ENCODE assay signal across 8 mouse cellular contexts in genomic region chr10:70598516-70599125, GRCm38 (mm10). TPM values are rescaled to one million over a fixed set of nuclear protein-coding genes. Genes with fewer than 3 reads are reported as not detected.
DNase-seq lines count a peak whose midpoint lies in the region; ATAC-seq and TF ChIP-seq lines count a peak whose summit lies in the region.

No protein-coding gene starts in this region.

- H3K27me3 ChIP-seq in cerebellum, adult 2 months (ENCODE audit: control insufficient read depth, insufficient read depth, low read length) = no peaks in the 10 kb centered on the region
- H3K27me3 ChIP-seq in forebrain, embryonic 11.5 days (ENCODE audit: control insufficient read depth, insufficient read depth, low read length) = no peaks in the 10 kb centered on the region
- H3K27me3 ChIP-seq in hindbrain, embryonic 16.5 days (replicated peaks; ENCODE audit: control insufficient read depth, insufficient read depth, low read length) = no peaks in the 10 kb centered on the region
- no peaks in the 10 kb centered on the region for H3K27me3 ChIP-seq in midbrain, embryonic 15.5 days (replicated peaks)

- peak overlapping the region; percentile 75 for H3K9ac ChIP-seq in forebrain, embryonic 11.5 days (ENCODE audit: low read length)
- H3K9ac ChIP-seq in hindbrain, embryonic 16.5 days (ENCODE audit: low read depth, low read length) = peak overlapping the region; percentile 99
- H3K9ac ChIP-seq in midbrain, embryonic 15.5 days = peak overlapping the region; percentile 97

- WGBS in cerebellum, adult 2 months = under 1% methylated on average over 48 of the region's 48 CpGs
- under 1% methylated on average over 48 of the region's 48 CpGs for WGBS in forebrain, embryonic 11.5 days
- under 1% methylated on average over 47 of the region's 48 CpGs for WGBS in hindbrain, embryonic 16.5 days
- 0% methylated on average over 48 of the region's 48 CpGs for WGBS in midbrain, embryonic 15.5 days

- peak; percentile 78 for ATAC-seq in forebrain, embryonic 11.5 days (replicated peaks; ENCODE audit: low FRiP score)
- peak; percentile 66 for ATAC-seq in hindbrain, embryonic 16.5 days
- ATAC-seq in midbrain, embryonic 15.5 days (replicated peaks) = peak; percentile 75

- no peak for TF ChIP-seq POLR2A in cerebellum, adult 2 months (IDR thresholded peaks at IDR 0.05; ENCODE audit: borderline replicate concordance, insufficient read depth, low read length)

- intact Hi-C loops in left cerebral cortex, postnatal 14 days (cut with DNase I) = loop anchor here (5.0 to 10.0 kb wide), 2 partner anchors 214 to 366 kb away; no protein-coding TSS in a partner anchor

- TF ChIP-seq CTCF in cerebellum, adult 2 months (IDR thresholded peaks at IDR 0.05; ENCODE audit: borderline replicate concordance, insufficient read depth, low read depth, low read length) = no peak

- no peaks in the 10 kb centered on the region for H3K9me3 ChIP-seq in forebrain, embryonic 11.5 days (ENCODE audit: control insufficient read depth, low read length)
- no peaks in the 10 kb centered on the region for H3K9me3 ChIP-seq in hindbrain, embryonic 16.5 days (ENCODE audit: control insufficient read depth, low read length)
- H3K9me3 ChIP-seq in midbrain, embryonic 15.5 days = no peaks in the 10 kb centered on the region

- H3K4me2 ChIP-seq in forebrain, embryonic 11.5 days (ENCODE audit: low read depth, low read length, severe bottlenecking) = peak overlapping the region; percentile 87
- H3K4me2 ChIP-seq in hindbrain, embryonic 16.5 days (ENCODE audit: low read length) = peak overlapping the region; percentile 78
- H3K4me2 ChIP-seq in midbrain, embryonic 15.5 days = peak overlapping the region; percentile 67

- H3K4me1 ChIP-seq in cerebellum, adult 2 months (ENCODE audit: control insufficient read depth, insufficient read depth, low read length) = peaks cover 4% of the 10 kb centered on the region; the same call in 1 of the 2 replicates
- 0 out of 2 replicates have a peak, but pooled peaks cover 2% of the 10 kb centered on the region for H3K4me1 ChIP-seq in forebrain, embryonic 11.5 days (replicated peaks; ENCODE audit: control insufficient read depth, insufficient read depth, low read length)
- H3K4me1 ChIP-seq in hindbrain, embryonic 16.5 days (ENCODE audit: control insufficient read depth, insufficient read depth, low read depth, low read length) = peaks cover 10% of the 10 kb centered on the region
- peaks cover 23% of the 10 kb centered on the region for H3K4me1 ChIP-seq in midbrain, embryonic 15.5 days

- H3K27ac ChIP-seq in cerebellum, adult 2 months (ENCODE audit: insufficient read depth, low read length) = peak overlapping the region; percentile 94
- H3K27ac ChIP-seq in forebrain, embryonic 11.5 days (ENCODE audit: low read depth, low read length) = peak overlapping the region; percentile 51
- H3K27ac ChIP-seq in hindbrain, embryonic 16.5 days (ENCODE audit: low read depth, low read length) = peak overlapping the region; percentile 98
- peak overlapping the region; percentile 94 for H3K27ac ChIP-seq in midbrain, embryonic 15.5 days

- peak; percentile 72 to 85 for DNase-seq in cerebellum, adult 2 months
- DNase-seq in cerebellum, adult 11-12 months = no peak
- DNase-seq in adrenal gland, adult (ENCODE audit: inconsistent age in 2 of 2, low spot score in 1 of 2) = peak; percentile 38 to 83
- DNase-seq in forebrain, embryonic 11.5 days (ENCODE audit: low spot score) = no peak
- peak; percentile 31 to 45 for DNase-seq in left cerebral cortex, postnatal 14 days (ENCODE audit: low spot score in 2 of 2)
- peak; percentile 53 for DNase-seq in testis, postnatal 10 days (ENCODE audit: low spot score)

- no peaks in the 10 kb centered on the region for H3K36me3 ChIP-seq in forebrain, embryonic 11.5 days (ENCODE audit: control insufficient read depth, insufficient read depth, low read length)
- H3K36me3 ChIP-seq in hindbrain, embryonic 16.5 days (ENCODE audit: control insufficient read depth, insufficient read depth, low read length) = no peaks in the 10 kb centered on the region
- no peaks in the 10 kb centered on the region for H3K36me3 ChIP-seq in midbrain, embryonic 15.5 days (replicated peaks)

- H3K4me3 ChIP-seq in cerebellum, adult 2 months (replicated peaks; ENCODE audit: insufficient read depth, low read depth, low read length) = peak overlapping the region; percentile 88
- H3K4me3 ChIP-seq in forebrain, embryonic 11.5 days (ENCODE audit: low read depth, low read length) = peak overlapping the region; percentile 68
- H3K4me3 ChIP-seq in hindbrain, embryonic 16.5 days (ENCODE audit: low read length) = peak overlapping the region; percentile 87
- peak overlapping the region; percentile 98 for H3K4me3 ChIP-seq in midbrain, embryonic 15.5 days

RNA-seq across cellular contexts. Expression of gene Phyhipl, which starts 57.1 kb away (rescaled TPM):
- 196 and 224 TPM in 2 replicates for polyA plus RNA-seq in cerebellum, adult 2 months (2012; rRNA removed)
- polyA plus RNA-seq in forebrain, embryonic 11.5 days (2014; fragmentation: Nextera tagmentation; extraction: Ambion mirVana) = 32.1 and 34.5 TPM in 2 replicates
- 337 and 365 TPM in 2 replicates for polyA plus RNA-seq in hindbrain, embryonic 16.5 days (2015; fragmentation: Nextera tagmentation; extraction: Ambion mirVana)
- total RNA-seq in left cerebral cortex, postnatal 14 days (2021) = 100 to 1,000 TPM; 212 to 227 TPM
- polyA plus RNA-seq in midbrain, embryonic 15.5 days (2015; fragmentation: Nextera tagmentation; extraction: Ambion mirVana) = 282 and 284 TPM in 2 replicates

Comparison
In these comparisons a context has a peak if more than half of its experiments do, and no peak if none do; other contexts are left out.
1. DNase-seq: peak in cerebellum, adult 2 months (2 of 2), adrenal gland, adult (2 of 2), left cerebral cortex, postnatal 14 days (2 of 2) and testis, postnatal 10 days (single experiment); none in cerebellum, adult 11-12 months (single experiment) and forebrain, embryonic 11.5 days (single experiment).
2. Peak in every context shown above with its lines, with median percentiles within 50 percentile points of each other: H3K27ac ChIP-seq, H3K4me3 ChIP-seq, ATAC-seq, H3K4me2 ChIP-seq and H3K9ac ChIP-seq.